Mouse (Mus musculus) limb, embryonic 11.5 days (tissue): ENCODE data around the gene Ackr3. TPM values are rescaled to one million over a fixed set of nuclear protein-coding genes. Genes with fewer than 3 reads are reported as not detected.

Source experiments
- ATAC-seq: fragments of 200-750 bp; cut with Nextera tagmentation; 2 replicates; pipeline ENCODE4 v1.8.0; 2017; ENCODE audit warnings: low read depth; ENCODE audit not compliant: insufficient number of reproducible peaks, low FRiP score, low TSS enrichment
- DNase-seq: peaks from one replicate; pipeline ENCODE4 v3.0.0-alpha.2; 2015; ENCODE audit warnings: low spot score
- H3K27ac ChIP-seq: fragments of 300-500 bp; sonication (generic); replicated peaks from 2 replicates; pipeline ENCODE4 v1.5.1; 2014; ENCODE audit warnings: low read depth, mild to moderate bottlenecking, low read length
- H3K27me3 ChIP-seq: fragments of 300-500 bp; sonication (generic); 2 replicates; pipeline ENCODE4 v1.6.1; 2014; ENCODE audit warnings: mild to moderate bottlenecking, low read length, mixed read lengths; ENCODE audit not compliant: control insufficient read depth, insufficient read depth
- H3K36me3 ChIP-seq: fragments of 300-500 bp; sonication (generic); 2 replicates; pipeline ENCODE4 v1.6.1; 2014; ENCODE audit warnings: mild to moderate bottlenecking, low read length, moderate library complexity, mixed read lengths; ENCODE audit not compliant: control insufficient read depth, insufficient read depth
- H3K4me1 ChIP-seq: fragments of 300-500 bp; sonication (generic); 2 replicates; pipeline ENCODE4 v1.6.1; 2014; ENCODE audit warnings: low read length, mixed read lengths; ENCODE audit not compliant: control insufficient read depth, insufficient read depth
- H3K4me2 ChIP-seq: fragments of 300-500 bp; sonication (generic); 2 replicates; pipeline ENCODE4 v1.6.1; 2014; ENCODE audit warnings: low read depth, mild to moderate bottlenecking, moderate library complexity; ENCODE audit not compliant: severe bottlenecking
- H3K4me3 ChIP-seq: fragments of 300-500 bp; sonication (generic); 2 replicates; pipeline ENCODE4 v1.5.1; 2014; ENCODE audit warnings: low read depth, low read length
- H3K9ac ChIP-seq: fragments of 300-500 bp; sonication (generic); 2 replicates; pipeline ENCODE4 v1.6.1; 2014; ENCODE audit warnings: mild to moderate bottlenecking, low read length
- H3K9me3 ChIP-seq: fragments of 300-500 bp; sonication (generic); 2 replicates; pipeline ENCODE4 v1.6.1; 2016; ENCODE audit warnings: low read length; ENCODE audit not compliant: control insufficient read depth
- WGBS: fragments of 180-500 bp; shearing (Covaris S2); extraction: QIAGEN DNeasy Blood & Tissue Kit; methylation state at CpG from one replicate; pipeline ENCODE4 v1.1.7; 2014; 5-methylcytosine and 5-hydroxymethylcytosine counted together
- polyA plus RNA-seq: library from polyadenylated mRNA; unstranded; fragments of >200 nt; fragmentation: Nextera tagmentation; extraction: Ambion mirVana; gene quantifications from 2 replicates; pipeline ENCODE4 v1.2.1, GENCODE M21; 2014

The Ackr3 gene
- polyA plus RNA-seq, 1 experiment from 2014 or later: 26.0 TPM

GRCm38 (mm10) chr1:90223006-90223405 lies 19.2 kb downstream of the Ackr3 start:
- no peaks in the 10 kb centered on the region for H3K27me3 ChIP-seq
- no peaks in the 10 kb centered on the region; the same call in 1 of the 2 replicates for H3K4me1 ChIP-seq
- no peaks in the 10 kb centered on the region for H3K9me3 ChIP-seq
- no peak overlapping the region for H3K9ac ChIP-seq
- DNase-seq (no peak), ATAC-seq (no peak)
- 74% methylated on average over 2 of the region's 2 CpGs for WGBS
- H3K4me3 ChIP-seq: no peak overlapping the region
- H3K27ac ChIP-seq: no peak overlapping the region
- H3K4me2 ChIP-seq: no peak overlapping the region
- no peaks in the 10 kb centered on the region for H3K36me3 ChIP-seq

- H3K27me3 ChIP-seq: no peaks in the 10 kb centered on the region; the same call in 1 of the 2 replicates
- WGBS: 44% methylated on average over 9 of the region's 9 CpGs
- no peak for DNase-seq
- H3K9ac ChIP-seq: no peak overlapping the region
- no peaks in the 10 kb centered on the region for H3K36me3 ChIP-seq
- H3K27ac ChIP-seq: no peak overlapping the region
- H3K4me2 ChIP-seq: no peak overlapping the region
- peaks cover 2% of the 10 kb centered on the region for H3K4me1 ChIP-seq
- H3K9me3 ChIP-seq: no peaks in the 10 kb centered on the region
- no peak for ATAC-seq
- no peak overlapping the region for H3K4me3 ChIP-seq
These were observed 21.9 kb downstream of the Ackr3 start for GRCm38 (mm10) chr1:90225603-90226254.

GRCm38 (mm10) chr1:90227684-90228322 lies 24.0 kb downstream of the Ackr3 start:
- 64% methylated on average over 12 of the region's 12 CpGs for WGBS
- Histone ChIP-seq H3K36me3 (no peaks in the 10 kb centered on the region), H3K27me3 (no peaks in the 10 kb centered on the region; the same call in 1 of the 2 replicates), H3K4me1 (peaks cover 5% of the 10 kb centered on the region), H3K4me3 (no peak overlapping the region), H3K4me2 (no peak overlapping the region), H3K9me3 (no peaks in the 10 kb centered on the region), H3K27ac (no peak overlapping the region), H3K9ac (no peak overlapping the region)
- peak; percentile 51 for DNase-seq
- no peak for ATAC-seq

- Histone ChIP-seq H3K4me3 (no peak overlapping the region), H3K27ac (no peak overlapping the region), H3K36me3 (no peaks in the 10 kb centered on the region), H3K4me2 (no peak overlapping the region), H3K9ac (no peak overlapping the region), H3K9me3 (no peaks in the 10 kb centered on the region), H3K4me1 (peaks cover 5% of the 10 kb centered on the region), H3K27me3 (no peaks in the 10 kb centered on the region; the same call in 1 of the 2 replicates)
- 40% methylated on average over 9 of the region's 9 CpGs for WGBS
- DNase-seq (peak; percentile 35), ATAC-seq (no peak)
These were observed 24.5 kb downstream of the Ackr3 start for GRCm38 (mm10) chr1:90228323-90228697.

DNA sequence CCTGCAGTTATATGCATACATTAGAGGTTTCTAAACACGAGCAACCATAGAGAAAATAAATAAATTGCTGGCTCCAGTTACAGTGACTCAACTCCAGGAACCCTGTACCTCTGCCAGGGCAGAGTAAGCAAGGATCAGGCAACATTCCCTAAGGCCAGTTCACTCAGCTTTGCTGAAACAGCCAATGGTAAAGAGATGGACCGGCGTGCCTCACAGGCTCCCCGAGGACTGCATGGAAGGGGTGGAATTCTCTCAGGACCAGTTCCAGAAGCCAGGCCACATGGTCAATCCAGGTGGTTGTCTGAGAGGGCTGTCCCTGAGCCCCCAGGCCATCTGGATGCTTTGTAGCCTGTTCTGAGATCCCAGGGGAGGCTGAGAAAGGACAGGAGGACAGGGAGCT lies 26.8 kb downstream of the Ackr3 start:
- no peaks in the 10 kb centered on the region; the same call in 1 of the 2 replicates for H3K27me3 ChIP-seq
- no peak overlapping the region for H3K27ac ChIP-seq
- WGBS: 82% methylated on average over 4 of the region's 4 CpGs
- peaks cover 18% of the 10 kb centered on the region for H3K4me1 ChIP-seq
- no peak overlapping the region for H3K9ac ChIP-seq
- H3K36me3 ChIP-seq: no peaks in the 10 kb centered on the region
- ATAC-seq: no peak
- no peak for DNase-seq
- no peak overlapping the region for H3K4me3 ChIP-seq
- H3K4me2 ChIP-seq: no peak overlapping the region
- no peaks in the 10 kb centered on the region for H3K9me3 ChIP-seq

GRCm38 (mm10) chr1:90231591-90232490 lies 28.1 kb downstream of the Ackr3 start:
- Histone ChIP-seq H3K4me1 (peaks cover 18% of the 10 kb centered on the region), H3K4me3 (no peak overlapping the region), H3K27ac (no peak overlapping the region), H3K9ac (no peak overlapping the region), H3K9me3 (no peaks in the 10 kb centered on the region), H3K27me3 (no peaks in the 10 kb centered on the region; the same call in 1 of the 2 replicates), H3K36me3 (no peaks in the 10 kb centered on the region), H3K4me2 (no peak overlapping the region)
- DNase-seq: no peak
- no peak for ATAC-seq
- 35% methylated on average over 22 of the region's 22 CpGs for WGBS

DNA sequence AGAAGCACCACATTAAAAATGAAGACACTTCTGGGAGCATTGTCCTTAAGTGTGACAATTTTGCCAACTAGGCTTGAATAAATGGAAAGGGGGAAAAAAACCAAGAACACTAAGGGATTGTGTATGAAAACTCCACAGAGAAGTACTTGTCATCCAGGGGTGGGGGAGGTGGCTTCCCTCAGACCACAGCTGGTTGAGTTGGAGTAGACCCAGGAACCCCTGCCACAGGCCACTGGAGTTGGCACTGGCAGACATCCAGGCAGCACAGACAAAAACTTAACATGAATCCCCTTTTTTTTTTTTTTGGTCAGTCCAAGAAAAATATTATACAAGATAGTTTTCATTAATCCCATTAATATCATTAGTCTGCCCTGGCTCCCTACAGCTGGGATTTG lies 28.7 kb downstream of the Ackr3 start:
- H3K4me1 ChIP-seq: peaks cover 18% of the 10 kb centered on the region
- H3K27ac ChIP-seq: no peak overlapping the region
- no peak overlapping the region for H3K9ac ChIP-seq
- no peak for DNase-seq
- H3K9me3 ChIP-seq: no peaks in the 10 kb centered on the region
- no peak for ATAC-seq
- no peak overlapping the region for H3K4me3 ChIP-seq
- H3K4me2 ChIP-seq: no peak overlapping the region
- no peaks in the 10 kb centered on the region; the same call in 1 of the 2 replicates for H3K27me3 ChIP-seq
- H3K36me3 ChIP-seq: no peaks in the 10 kb centered on the region

- WGBS: 30% methylated on average over 11 of the region's 11 CpGs
- ATAC-seq (peak; percentile 35; the same call in 1 of the 2 replicates), DNase-seq (peak; percentile 37)
- Histone ChIP-seq H3K4me3 (no peak overlapping the region), H3K9ac (no peak overlapping the region), H3K4me1 (peaks cover 16% of the 10 kb centered on the region; the same call in 1 of the 2 replicates), H3K27ac (no peak overlapping the region), H3K9me3 (no peaks in the 10 kb centered on the region), H3K36me3 (no peaks in the 10 kb centered on the region), H3K4me2 (no peak overlapping the region), H3K27me3 (no peaks in the 10 kb centered on the region)
These were observed 30.9 kb downstream of the Ackr3 start for GRCm38 (mm10) chr1:90234620-90235054.
